ENCODE assay signal across 12 mouse cellular contexts in genomic region chr7:37564644-37565043, GRCm38 (mm10).
DNase-seq lines count a peak whose midpoint lies in the region; ATAC-seq lines count a peak whose summit lies in the region.
"Had no signal": no experiment of that assay in that cellular context is flagged by ENCODE, and none has a peak within 500 bp of the region (broad histone marks: within the 10 kb centered on the region; RNA-seq: fewer than 3 reads in every experiment).

No protein-coding gene starts in this region.

- H3K4me2 ChIP-seq in kidney, embryonic 15.5 days, result peak overlapping the region; percentile 17; the same call in 1 of the 2 replicates
- H3K4me2 ChIP-seq in kidney, embryonic 14.5 days (replicated peaks; ENCODE audit: low read depth, low read length), result no peak overlapping the region; the same call in 1 of the 2 replicates
- H3K4me2 ChIP-seq in embryonic facial prominence, embryonic 15.5 days (replicated peaks), result peak overlapping the region; percentile 27
- H3K4me2 ChIP-seq in limb, embryonic 13.5 days (replicated peaks), result peak overlapping the region; percentile 39
- peak overlapping the region; percentile 18; the same call in 1 of the 2 replicates for H3K4me2 ChIP-seq in neural tube, embryonic 14.5 days (ENCODE audit: low read depth, low read length)
- H3K4me2 ChIP-seq in heart, embryonic 11.5 days, result no peak overlapping the region
- H3K4me2 ChIP-seq: liver, embryonic 13.5 days had no signal

- H3K27me3 ChIP-seq in kidney, embryonic 15.5 days, result no peaks in the 10 kb centered on the region
- no peaks in the 10 kb centered on the region for H3K27me3 ChIP-seq in kidney, embryonic 14.5 days (ENCODE audit: control insufficient read depth, insufficient read depth, low read length)
- H3K27me3 ChIP-seq in embryonic facial prominence, embryonic 15.5 days, result no peaks in the 10 kb centered on the region
- H3K27me3 ChIP-seq in limb, embryonic 13.5 days, result no peaks in the 10 kb centered on the region
- H3K27me3 ChIP-seq in neural tube, embryonic 14.5 days (ENCODE audit: control insufficient read depth, insufficient read depth, low read length), result no peaks in the 10 kb centered on the region; the same call in 1 of the 2 replicates
- peaks cover 3% of the 10 kb centered on the region; the same call in 1 of the 2 replicates for H3K27me3 ChIP-seq in heart, embryonic 11.5 days (ENCODE audit: control insufficient read depth, insufficient read depth, low read length)
- H3K27me3 ChIP-seq: liver, embryonic 13.5 days; Patski had no signal

- H3K27ac ChIP-seq in kidney, embryonic 15.5 days, result no peak overlapping the region
- no peak overlapping the region for H3K27ac ChIP-seq in kidney, embryonic 14.5 days (ENCODE audit: low read depth, low read length)
- H3K27ac ChIP-seq in embryonic facial prominence, embryonic 15.5 days (replicated peaks), result no peak overlapping the region
- 0 out of 2 replicates have a peak overlapping the region, but pooled peaks have one; percentile 28 for H3K27ac ChIP-seq in limb, embryonic 13.5 days
- H3K27ac ChIP-seq in neural tube, embryonic 14.5 days (ENCODE audit: low read depth, low read length), result peak overlapping the region; percentile 48
- no peak overlapping the region for H3K27ac ChIP-seq in heart, embryonic 11.5 days (ENCODE audit: low read depth, low read length)
- H3K27ac ChIP-seq: liver, embryonic 13.5 days had no signal

- H3K9me3 ChIP-seq in kidney, embryonic 15.5 days (replicated peaks), result no peaks in the 10 kb centered on the region
- H3K9me3 ChIP-seq in kidney, embryonic 14.5 days (ENCODE audit: control insufficient read depth, low read length), result no peaks in the 10 kb centered on the region
- no peaks in the 10 kb centered on the region for H3K9me3 ChIP-seq in embryonic facial prominence, embryonic 15.5 days (replicated peaks)
- no peaks in the 10 kb centered on the region for H3K9me3 ChIP-seq in limb, embryonic 13.5 days
- no peaks in the 10 kb centered on the region for H3K9me3 ChIP-seq in neural tube, embryonic 14.5 days (ENCODE audit: control insufficient read depth, low read length)
- H3K9me3 ChIP-seq in heart, embryonic 11.5 days (replicated peaks; ENCODE audit: control insufficient read depth, low read length), result no peaks in the 10 kb centered on the region
- H3K9me3 ChIP-seq: liver, embryonic 13.5 days had no signal

- 20% methylated on average over 10 of the region's 10 CpGs for WGBS in kidney, embryonic 15.5 days
- WGBS in kidney, embryonic 14.5 days, result 16% methylated on average over 10 of the region's 10 CpGs
- WGBS in embryonic facial prominence, embryonic 15.5 days, result 18% methylated on average over 10 of the region's 10 CpGs
- WGBS in limb, embryonic 13.5 days, result 19% methylated on average over 10 of the region's 10 CpGs
- WGBS in neural tube, embryonic 14.5 days, result 9% methylated on average over 10 of the region's 10 CpGs
- WGBS in heart, embryonic 11.5 days (ENCODE audit: insufficient replicate concordance), result 53% methylated on average over 10 of the region's 10 CpGs

- DNase-seq in frontal cortex, postnatal 10 days (ENCODE audit: low spot score in 2 of 2), result no peak
- DNase-seq in frontal cortex, postnatal 14 days (ENCODE audit: low spot score in 2 of 2), result no peak
- DNase-seq: heart, adult 11 months; kidney, postnatal 25 days; liver, embryonic 13.5 days had no signal

- ATAC-seq in kidney, embryonic 15.5 days (replicated peaks; ENCODE audit: low FRiP score), result no peak
- ATAC-seq in kidney, embryonic 14.5 days (ENCODE audit: low FRiP score, low TSS enrichment), result no peak
- ATAC-seq in embryonic facial prominence, embryonic 15.5 days (ENCODE audit: insufficient number of reproducible peaks, low FRiP score, low TSS enrichment, low read depth), result no peak
- no peak for ATAC-seq in limb, embryonic 13.5 days (ENCODE audit: low FRiP score, low read depth)
- ATAC-seq in neural tube, embryonic 14.5 days (ENCODE audit: low read depth), result no peak
- no peak for ATAC-seq in heart, embryonic 11.5 days (replicated peaks; ENCODE audit: insufficient number of reproducible peaks, low FRiP score, low TSS enrichment)
- ATAC-seq: Patski had no signal

- no peak overlapping the region for H3K4me3 ChIP-seq in kidney, embryonic 15.5 days (replicated peaks)
- H3K4me3 ChIP-seq in kidney, embryonic 14.5 days (ENCODE audit: low read length), result no peak overlapping the region
- 0 out of 2 replicates have a peak overlapping the region, but pooled peaks have one; percentile 10 for H3K4me3 ChIP-seq in embryonic facial prominence, embryonic 15.5 days (replicated peaks)
- no peak overlapping the region for H3K4me3 ChIP-seq in limb, embryonic 13.5 days
- H3K4me3 ChIP-seq in neural tube, embryonic 14.5 days (ENCODE audit: low read depth, low read length), result no peak overlapping the region
- H3K4me3 ChIP-seq in heart, embryonic 11.5 days (ENCODE audit: low read depth, low read length), result no peak overlapping the region
- H3K4me3 ChIP-seq: liver, embryonic 13.5 days had no signal

- no peaks in the 10 kb centered on the region for H3K36me3 ChIP-seq in kidney, embryonic 15.5 days
- no peaks in the 10 kb centered on the region for H3K36me3 ChIP-seq in kidney, embryonic 14.5 days (ENCODE audit: control insufficient read depth, insufficient read depth, low read length)
- H3K36me3 ChIP-seq in embryonic facial prominence, embryonic 15.5 days, result no peaks in the 10 kb centered on the region
- H3K36me3 ChIP-seq in limb, embryonic 13.5 days, result no peaks in the 10 kb centered on the region
- no peaks in the 10 kb centered on the region for H3K36me3 ChIP-seq in neural tube, embryonic 14.5 days (ENCODE audit: control insufficient read depth, insufficient read depth, low read length)
- H3K36me3 ChIP-seq in heart, embryonic 11.5 days (ENCODE audit: control insufficient read depth, insufficient read depth, low read length), result no peaks in the 10 kb centered on the region
- H3K36me3 ChIP-seq: liver, embryonic 13.5 days had no signal

- H3K4me1 ChIP-seq in kidney, embryonic 15.5 days, result peaks cover 42% of the 10 kb centered on the region
- H3K4me1 ChIP-seq in kidney, embryonic 14.5 days (ENCODE audit: control insufficient read depth, insufficient read depth, low read length), result peaks cover 18% of the 10 kb centered on the region
- H3K4me1 ChIP-seq in embryonic facial prominence, embryonic 15.5 days, result peaks cover 28% of the 10 kb centered on the region
- peaks cover 70% of the 10 kb centered on the region for H3K4me1 ChIP-seq in limb, embryonic 13.5 days
- H3K4me1 ChIP-seq in neural tube, embryonic 14.5 days (ENCODE audit: control insufficient read depth, insufficient read depth, low read length), result peaks cover 55% of the 10 kb centered on the region
- peaks cover 8% of the 10 kb centered on the region; the same call in 1 of the 2 replicates for H3K4me1 ChIP-seq in heart, embryonic 11.5 days (ENCODE audit: control insufficient read depth, insufficient read depth, low read length)
- H3K4me1 ChIP-seq: liver, embryonic 13.5 days had no signal

- H3K9ac ChIP-seq in kidney, embryonic 15.5 days, result no peak overlapping the region
- H3K9ac ChIP-seq in kidney, embryonic 14.5 days (ENCODE audit: low read depth, low read length), result no peak overlapping the region
- no peak overlapping the region for H3K9ac ChIP-seq in embryonic facial prominence, embryonic 15.5 days
- H3K9ac ChIP-seq in limb, embryonic 13.5 days, result no peak overlapping the region
- H3K9ac ChIP-seq in neural tube, embryonic 14.5 days (replicated peaks; ENCODE audit: low read depth, low read length), result no peak overlapping the region
- no peak overlapping the region for H3K9ac ChIP-seq in heart, embryonic 11.5 days (ENCODE audit: low read depth, low read length)
- H3K9ac ChIP-seq: liver, embryonic 13.5 days had no signal

Comparison
In these comparisons a context has a peak if more than half of its experiments do, and no peak if none do; other contexts are left out.
1. H3K4me2 ChIP-seq: peak in kidney, embryonic 15.5 days (single experiment), embryonic facial prominence, embryonic 15.5 days (single experiment), limb, embryonic 13.5 days (single experiment) and neural tube, embryonic 14.5 days (single experiment); none in kidney, embryonic 14.5 days (single experiment) and heart, embryonic 11.5 days (single experiment).
2. H3K27ac ChIP-seq: peak in limb, embryonic 13.5 days (single experiment) and neural tube, embryonic 14.5 days (single experiment); none in kidney, embryonic 15.5 days (single experiment), kidney, embryonic 14.5 days (single experiment), embryonic facial prominence, embryonic 15.5 days (single experiment) and heart, embryonic 11.5 days (single experiment).